Mouse (Mus musculus) gastrocnemius, postnatal 14 days (tissue): ENCODE measurements around the gene Ctnnbip1. TPM values are rescaled to one million over a fixed set of nuclear protein-coding genes. Genes with fewer than 3 reads are reported as not detected.
"Not testable (repeated sequence)": the region's sequence is repeated elsewhere in the genome, so short reads cannot be mapped to it uniquely, and the experiment has no call there.

Experiments used
- DNase-seq: peaks from one replicate; pipeline ENCODE4 v3.0.0; 2021; ENCODE audit warnings: mixed read lengths
- intact Hi-C: fragments of 180-260 bp; cut with DNase I; formaldehyde crosslinking; loops from one replicate; pipeline ENCODE4 v1.15.1; 2025; ENCODE audit warnings: low total_unique reads
- microRNA-seq, 2 experiments: library from miRNA; unstranded; fragments of <30 nt; microRNA quantifications; one replicate each; pipeline ENCODE4 v1.2.0; 2021
- total RNA-seq, 2 experiments: library from RNA; stranded (reverse); gene quantifications; 2 replicates each; pipeline ENCODE4 v1.2.3; 2021

Ctnnbip1 gene
- total RNA-seq, 2 experiments from 2014 or later = 40.4 to 41.3 TPM

GRCm38 (mm10) chr4:149606056-149606455 lies 88.0 kb downstream of the Ctnnbip1 start:
- intact Hi-C loops = loop anchor here (10.0 kb wide), 1 partner anchor 461 kb away; no protein-coding TSS in a partner anchor
- DNase-seq = no peak

- no peak for DNase-seq
- intact Hi-C loops = loop anchor here (10.0 kb wide), 1 partner anchor 462 kb away; no protein-coding TSS in a partner anchor
These were observed 88.8 kb downstream of the Ctnnbip1 start for GRCm38 (mm10) chr4:149606766-149607358.

- DNase-seq = peak; percentile 28
- intact Hi-C loops = loop anchor here (2.0 to 10.0 kb wide), 2 partner anchors 59 to 463 kb away; no protein-coding TSS in a partner anchor
These were observed 89.7 kb downstream of the Ctnnbip1 start for GRCm38 (mm10) chr4:149607591-149608308.

GRCm38 (mm10) chr4:149608309-149608638 lies 90.2 kb downstream of the Ctnnbip1 start:
- DNase-seq = no peak
- intact Hi-C loops = loop anchor here (2.0 to 10.0 kb wide), 2 partner anchors 59 to 463 kb away; no protein-coding TSS in a partner anchor

- DNase-seq = no peak
- intact Hi-C loops = loop anchor here (2.0 to 10.0 kb wide), 2 partner anchors 61 to 465 kb away; no protein-coding TSS in a partner anchor
These were observed 91.4 kb downstream of the Ctnnbip1 start for GRCm38 (mm10) chr4:149609256-149610025.

GRCm38 (mm10) chr4:149611376-149612044 lies 93.5 kb downstream of the Ctnnbip1 start:
- DNase-seq = peak; percentile 24

GRCm38 (mm10) chr4:149613497-149613896 lies 95.5 kb downstream of the Ctnnbip1 start:
- intact Hi-C loops, DNase-seq: not testable (repeated sequence)

More at GRCm38 (mm10) chr4:149611376-149612044, 93.5 kb downstream of the Ctnnbip1 start:
- intact Hi-C loops = no loop called here

- DNase-seq = no peak
- intact Hi-C loops = no loop called here
These were observed 96.8 kb downstream of the Ctnnbip1 start for GRCm38 (mm10) chr4:149614869-149615268.

Small RNAs within 50 kb of the gene (microRNA-seq; reads per million reads assigned to microRNA genes)
- gene Mir5616 = 0 to 0.96 reads per million in 2 experiments

Other genes with a start within 250 kb of the Ctnnbip1 start
- 100 to 1,000 TPM; 221 to 265 TPM for gene Kif1b, start 210.5 kb upstream of the Ctnnbip1 start, total RNA-seq
- 10 to 100 TPM; 34.4 to 36.8 TPM for gene Ube4b, start 91.5 kb upstream of the Ctnnbip1 start, total RNA-seq
- gene Rbp7, start 63.3 kb upstream of the Ctnnbip1 start, total RNA-seq = 10 to 100 TPM in 1 of 2 experiments, 1 to 10 TPM in 1; 8.9 to 20.7 TPM
- gene Tmem274, start 40.9 kb upstream of the Ctnnbip1 start, total RNA-seq = not detected
- gene Nmnat1, start 33.0 kb upstream of the Ctnnbip1 start, total RNA-seq = 10 to 100 TPM; 17.6 to 20.2 TPM
- gene Lzic, start 33.0 kb upstream of the Ctnnbip1 start, total RNA-seq = 10 to 100 TPM; 12.0 to 17.9 TPM
- gene Clstn1, start 68.2 kb downstream of the Ctnnbip1 start, total RNA-seq = 10 to 100 TPM; 42.0 to 56.1 TPM
- 10 to 100 TPM; 10.1 to 12.6 TPM for gene Pik3cd, start 184.3 kb downstream of the Ctnnbip1 start, total RNA-seq
- gene Tmem201, start 219.8 kb downstream of the Ctnnbip1 start, total RNA-seq = 10 to 100 TPM; 37.3 to 40.4 TPM